Mouse (Mus musculus) intestine, postnatal 0 days (tissue): Measurements from ENCODE around the gene Mex3d. TPM values are rescaled to one million over a fixed set of nuclear protein-coding genes. Genes with fewer than 3 reads are reported as not detected.

Experiments
- ATAC-seq: fragments of 200-750 bp; cut with Nextera tagmentation; 2 replicates; pipeline ENCODE4 v1.8.0; 2017; ENCODE audit warnings: mild to moderate bottlenecking, moderate TSS enrichment, moderate library complexity
- H3K27ac ChIP-seq: fragments of 300-500 bp; sonication (generic); 2 replicates; pipeline ENCODE4 v1.5.1; 2014; ENCODE audit warnings: mild to moderate bottlenecking, low read depth, low read length, moderate library complexity
- H3K27me3 ChIP-seq: fragments of 300-500 bp; sonication (generic); replicated peaks from 2 replicates; pipeline ENCODE4 v1.6.1; 2014; ENCODE audit warnings: low read length, mixed read lengths; ENCODE audit not compliant: control insufficient read depth, insufficient read depth
- H3K36me3 ChIP-seq: fragments of 300-500 bp; sonication (generic); 2 replicates; pipeline ENCODE4 v1.6.1; 2014; ENCODE audit warnings: mild to moderate bottlenecking, moderate library complexity; ENCODE audit not compliant: control insufficient read depth, insufficient read depth
- H3K4me1 ChIP-seq: fragments of 300-500 bp; sonication (generic); replicated peaks from 2 replicates; pipeline ENCODE4 v1.6.1; 2014; ENCODE audit warnings: antibody characterized with exemption, low read length, mixed read lengths; ENCODE audit not compliant: control insufficient read depth, insufficient read depth
- H3K4me2 ChIP-seq: fragments of 300-500 bp; sonication (generic); replicated peaks from 2 replicates; pipeline ENCODE4 v1.6.1; 2014; ENCODE audit warnings: low read depth, mild to moderate bottlenecking, moderate library complexity
- H3K4me3 ChIP-seq: fragments of 300-500 bp; sonication (generic); 2 replicates; pipeline ENCODE4 v1.5.1; 2014; ENCODE audit warnings: low read depth, low read length
- H3K9ac ChIP-seq: fragments of 300-500 bp; sonication (generic); 2 replicates; pipeline ENCODE4 v1.6.1; 2014; ENCODE audit warnings: mild to moderate bottlenecking, low read depth, low read length
- H3K9me3 ChIP-seq: fragments of 300-500 bp; sonication (generic); 2 replicates; pipeline ENCODE4 v1.6.1; 2016; ENCODE audit warnings: mixed run types; ENCODE audit not compliant: control insufficient read depth
- CTCF ChIP-seq: sonication (generic); IDR thresholded peaks from 2 replicates; pipeline ENCODE4 v1.5.1; 2016; ENCODE audit warnings: low read depth, mild to moderate bottlenecking, control low read depth, antibody characterized with exemption, moderate library complexity
- WGBS: fragments of 180-500 bp; shearing (Covaris S2); extraction: QIAGEN DNeasy Blood & Tissue Kit; methylation state at CpG from one replicate; pipeline ENCODE4 v1.1.7; 2014; 5-methylcytosine and 5-hydroxymethylcytosine counted together
- polyA plus RNA-seq: library from polyadenylated mRNA; unstranded; fragments of >200 nt; fragmentation: Nextera tagmentation; extraction: Ambion mirVana; gene quantifications from 2 replicates; pipeline ENCODE4 v1.2.1, GENCODE M21; 2015

Gene Mex3d
- polyA plus RNA-seq, 1 experiment from 2014 or later, result 4.2 TPM

DNA sequence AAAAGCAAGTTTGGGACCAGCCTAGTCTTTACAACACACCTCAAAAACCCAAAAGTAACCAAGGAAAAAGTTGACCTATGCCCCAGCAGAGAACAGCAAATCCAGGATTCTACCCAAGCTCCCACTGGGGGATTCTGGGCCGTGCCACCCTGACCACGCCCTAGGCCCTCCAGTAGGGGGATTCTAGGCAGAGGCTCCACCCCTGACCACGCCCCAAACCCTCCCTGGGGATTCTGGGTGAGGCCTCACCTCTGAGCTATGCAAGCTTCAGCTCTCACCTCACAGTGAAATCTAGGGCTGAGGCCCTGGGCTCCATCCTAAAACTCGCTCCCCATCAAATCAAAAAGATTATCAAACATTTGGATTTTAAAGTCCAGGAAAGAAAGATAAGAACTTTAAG is 36.1 kb upstream of the Mex3d start:
- H3K9ac ChIP-seq, result no peak overlapping the region
- no peak for TF ChIP-seq CTCF
- H3K36me3 ChIP-seq, result peaks cover 67% of the 10 kb centered on the region
- H3K4me1 ChIP-seq, result 0 out of 2 replicates have a peak, but pooled peaks cover 9% of the 10 kb centered on the region
- no peaks in the 10 kb centered on the region for H3K9me3 ChIP-seq
- no peak for ATAC-seq
- H3K4me3 ChIP-seq, result no peak overlapping the region
- H3K27me3 ChIP-seq, result no peaks in the 10 kb centered on the region
- H3K27ac ChIP-seq, result peak overlapping the region; percentile 28; the same call in 1 of the 2 replicates
- WGBS, result 25% methylated on average over 4 of the region's 4 CpGs
- no peak overlapping the region for H3K4me2 ChIP-seq

DNA sequence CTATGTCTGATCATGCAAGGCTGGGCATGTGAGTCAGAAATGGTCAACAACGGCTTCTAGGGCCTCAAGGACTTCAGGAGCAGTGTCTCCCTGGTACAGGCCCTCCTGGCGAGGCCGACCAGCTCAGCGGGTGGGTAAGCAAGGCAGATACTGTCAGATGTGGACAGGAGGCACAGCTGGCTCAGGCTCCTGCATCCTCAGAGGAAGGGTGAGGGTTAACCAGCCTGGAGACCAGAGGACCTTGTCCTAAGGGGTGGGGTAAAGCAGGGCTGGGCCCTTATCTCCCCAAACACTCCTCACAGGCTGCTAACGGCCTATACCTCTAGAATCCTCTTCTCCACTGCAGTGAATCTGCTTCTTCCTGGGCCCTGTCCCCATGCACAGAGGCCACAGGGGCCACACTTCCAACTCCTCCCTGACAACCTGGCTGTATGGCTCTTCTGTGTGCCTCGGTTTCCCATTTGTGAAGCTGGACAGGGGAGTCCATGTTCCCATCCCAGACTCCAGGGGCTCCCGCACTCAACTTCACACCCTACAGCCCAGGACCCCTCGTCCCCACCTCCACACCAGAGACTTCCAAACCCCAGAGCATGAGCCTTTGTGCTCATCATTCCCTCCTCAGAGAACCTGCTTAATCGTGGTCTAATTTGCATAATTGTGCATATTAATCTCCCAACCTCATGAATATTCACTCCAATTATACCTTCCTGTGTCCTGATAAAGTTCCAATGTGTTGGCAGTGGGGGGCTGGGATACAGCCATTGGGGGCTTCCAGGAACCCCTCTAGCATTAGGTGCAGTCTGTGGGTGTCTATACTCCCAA is 34.4 kb upstream of the Mex3d start:
- no peak overlapping the region for H3K4me3 ChIP-seq
- H3K36me3 ChIP-seq, result peaks cover 67% of the 10 kb centered on the region
- H3K27me3 ChIP-seq, result no peaks in the 10 kb centered on the region
- H3K9me3 ChIP-seq, result no peaks in the 10 kb centered on the region
- peak; percentile 56 for ATAC-seq
- peak overlapping the region; percentile 44 for H3K4me2 ChIP-seq
- no peak for TF ChIP-seq CTCF
- no peak overlapping the region for H3K9ac ChIP-seq
- H3K4me1 ChIP-seq, result 0 out of 2 replicates have a peak, but pooled peaks cover 9% of the 10 kb centered on the region
- peak overlapping the region; percentile 76; the same call in 1 of the 2 replicates for H3K27ac ChIP-seq
- WGBS, result 57% methylated on average over 8 of the region's 9 CpGs

DNA sequence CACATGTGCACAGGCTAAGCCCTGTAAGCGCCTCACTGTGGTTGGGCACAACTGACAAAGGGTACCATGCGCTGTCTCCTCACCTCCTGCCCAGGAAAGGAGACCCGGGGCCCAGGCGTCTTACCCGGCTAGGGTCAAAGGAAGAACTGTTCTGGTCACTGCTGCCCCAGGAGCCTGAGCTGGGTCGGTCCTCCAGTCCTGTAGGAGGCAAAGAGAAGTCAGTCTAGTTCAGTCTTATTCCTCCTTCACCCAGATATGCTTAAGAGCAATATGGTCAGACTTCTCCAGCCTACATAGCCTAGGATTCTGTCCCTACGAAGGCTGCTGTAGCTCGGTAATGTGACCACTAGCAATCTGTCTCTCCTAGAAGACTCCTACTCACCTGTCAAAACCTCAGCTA is 33.7 kb upstream of the Mex3d start:
- no peak for ATAC-seq
- H3K36me3 ChIP-seq, result peaks cover 67% of the 10 kb centered on the region
- peak overlapping the region; percentile 76; the same call in 1 of the 2 replicates for H3K27ac ChIP-seq
- 0 out of 2 replicates have a peak, but pooled peaks cover 9% of the 10 kb centered on the region for H3K4me1 ChIP-seq
- H3K9ac ChIP-seq, result no peak overlapping the region
- no peaks in the 10 kb centered on the region for H3K27me3 ChIP-seq
- H3K9me3 ChIP-seq, result no peaks in the 10 kb centered on the region
- TF ChIP-seq CTCF, result no peak
- 87% methylated on average over 8 of the region's 8 CpGs for WGBS
- no peak overlapping the region; the same call in 1 of the 2 replicates for H3K4me2 ChIP-seq
- H3K4me3 ChIP-seq, result no peak overlapping the region

DNA sequence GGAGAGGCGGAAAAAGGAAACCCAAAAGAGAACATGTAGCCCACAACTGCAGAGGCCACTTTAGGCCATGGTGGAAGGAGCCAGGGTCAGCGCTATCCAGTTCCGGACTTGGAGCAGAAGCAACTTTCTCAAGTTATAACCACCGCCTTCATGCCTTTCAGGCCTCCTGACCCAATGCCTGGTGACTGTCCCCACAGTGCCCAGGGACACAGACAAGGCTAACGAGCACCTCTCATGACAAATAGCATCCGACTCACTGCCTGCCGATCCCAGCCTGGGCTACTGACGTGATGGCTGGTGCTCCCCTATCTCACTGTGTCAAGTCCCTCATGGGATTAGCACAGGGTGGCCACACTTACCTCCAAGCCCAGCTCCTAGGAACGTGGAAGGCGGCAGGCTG is 33.3 kb upstream of the Mex3d start:
- H3K4me1 ChIP-seq, result 0 out of 2 replicates have a peak, but pooled peaks cover 9% of the 10 kb centered on the region
- no peaks in the 10 kb centered on the region for H3K9me3 ChIP-seq
- H3K27me3 ChIP-seq, result no peaks in the 10 kb centered on the region
- WGBS, result 83% methylated on average over 10 of the region's 10 CpGs
- TF ChIP-seq CTCF, result no peak
- no peak overlapping the region for H3K9ac ChIP-seq
- no peak for ATAC-seq
- H3K36me3 ChIP-seq, result peaks cover 67% of the 10 kb centered on the region
- H3K4me2 ChIP-seq, result no peak overlapping the region
- H3K27ac ChIP-seq, result peak overlapping the region; percentile 76
- no peak overlapping the region for H3K4me3 ChIP-seq

DNA sequence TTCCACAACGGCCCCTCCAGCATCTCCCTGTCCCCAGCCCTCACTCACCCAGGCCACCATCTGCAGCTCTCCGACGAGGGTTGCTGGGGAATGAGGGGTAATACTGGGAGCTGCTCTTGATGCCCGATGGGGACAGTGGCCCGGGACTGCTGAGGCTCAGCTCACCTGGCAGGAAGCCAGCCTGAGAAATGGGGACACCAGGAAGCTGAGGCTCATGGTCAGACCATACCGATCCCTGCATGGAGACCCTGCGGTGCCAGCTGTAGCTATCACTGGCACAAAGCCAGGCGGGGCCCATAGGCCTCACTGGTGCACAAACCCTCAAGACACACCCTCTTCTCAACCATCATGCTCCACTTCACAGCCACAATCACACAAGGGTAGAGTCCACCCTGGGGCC is 32.0 kb upstream of the Mex3d start:
- peak; percentile 58 for ATAC-seq
- 0 out of 2 replicates have a peak, but pooled peaks cover 9% of the 10 kb centered on the region for H3K4me1 ChIP-seq
- no peak for TF ChIP-seq CTCF

DNA sequence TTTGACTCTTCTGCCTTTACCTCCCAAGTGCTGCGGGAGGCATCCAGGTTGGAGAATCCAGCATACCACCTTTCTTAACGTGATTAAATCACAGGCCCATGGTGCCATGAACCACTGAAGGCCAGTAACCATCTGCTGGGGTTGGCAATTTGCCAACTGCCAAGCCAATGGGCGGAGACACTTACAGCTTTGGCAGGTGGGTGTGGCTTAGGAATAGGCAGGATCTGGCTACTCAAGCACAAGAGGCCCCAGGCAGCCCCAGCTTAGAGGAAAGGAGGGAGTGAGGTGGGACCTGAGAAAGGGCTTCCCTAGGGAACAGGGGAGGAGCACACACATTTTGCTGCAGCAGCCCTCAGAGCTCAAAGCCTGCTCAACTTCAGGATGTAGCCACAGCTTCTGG is 30.9 kb upstream of the Mex3d start:
- WGBS, result 27% methylated on average over 3 of the region's 3 CpGs
- Histone ChIP-seq H3K4me2 (peak overlapping the region; percentile 52), H3K9ac (peak overlapping the region; percentile 17; the same call in 1 of the 2 replicates), H3K36me3 (peaks cover 74% of the 10 kb centered on the region), H3K4me3 (no peak overlapping the region; the same call in 1 of the 2 replicates), H3K4me1 (peaks cover 9% of the 10 kb centered on the region; the same call in 1 of the 2 replicates), H3K27ac (peak overlapping the region; percentile 76), H3K27me3 (no peaks in the 10 kb centered on the region), H3K9me3 (no peaks in the 10 kb centered on the region)
- ATAC-seq, result peak; percentile 29
- TF ChIP-seq CTCF, result no peak

More for the DNA sequence above, 32.0 kb upstream of the Mex3d start:
- H3K27ac ChIP-seq, result peak overlapping the region; percentile 76
- peaks cover 67% of the 10 kb centered on the region for H3K36me3 ChIP-seq
- H3K27me3 ChIP-seq, result no peaks in the 10 kb centered on the region
- H3K9ac ChIP-seq, result no peak overlapping the region
- H3K9me3 ChIP-seq, result no peaks in the 10 kb centered on the region
- H3K4me2 ChIP-seq, result peak overlapping the region; percentile 52
- H3K4me3 ChIP-seq, result no peak overlapping the region
- WGBS, result 47% methylated on average over 8 of the region's 8 CpGs
